Mouse (Mus musculus) G1E (cell line): ENCODE measurements around the gene Gm19345. TPM values are rescaled to one million over a fixed set of nuclear protein-coding genes. Genes with fewer than 3 reads are reported as not detected.
A peak's percentile ranks its signal among the peaks of the same experiment; 100 is the strongest.

Source experiments
- ATAC-seq: 2 replicates; pipeline ENCODE4 v1.8.0; 2016; ENCODE audit warnings: mild to moderate bottlenecking; ENCODE audit not compliant: insufficient number of reproducible peaks, poor library complexity, low FRiP score, severe bottlenecking; ENCODE audit errors: extremely low read depth
- DNase-seq: peaks from one replicate; pipeline ENCODE4 v3.0.0; 2012; ENCODE audit warnings: low spot score
- H3K27me3 ChIP-seq: 2 replicates; pipeline ENCODE4 v1.6.1; 2012; ENCODE audit warnings: mild to moderate bottlenecking, low read length, inconsistent platforms; ENCODE audit not compliant: insufficient read depth
- H3K36me3 ChIP-seq: replicated peaks from 2 replicates; pipeline ENCODE3; 2012; ENCODE audit warnings: mild to moderate bottlenecking, inconsistent platforms
- H3K4me1 ChIP-seq: 2 replicates; pipeline ENCODE4 v1.6.1; 2012; ENCODE audit warnings: low read depth, low read length, inconsistent platforms, mixed read lengths; ENCODE audit not compliant: insufficient read depth
- H3K4me3 ChIP-seq: 2 replicates; pipeline ENCODE4 v1.5.1; 2012; ENCODE audit warnings: low read depth, mild to moderate bottlenecking, inconsistent platforms, low read length, moderate library complexity, mixed read lengths
- H3K9me3 ChIP-seq: replicated peaks from 2 replicates; pipeline ENCODE4 v1.6.1; 2012; ENCODE audit warnings: inconsistent platforms
- CTCF ChIP-seq: IDR thresholded peaks from 2 replicates; pipeline ENCODE4 v1.5.1; 2012; ENCODE audit warnings: low read depth, low read length, inconsistent platforms, mixed read lengths
- GATA1 ChIP-seq: IDR thresholded peaks from 2 replicates; pipeline ENCODE4 v1.6.1; 2012; ENCODE audit warnings: borderline replicate concordance, low read length, inconsistent platforms, mixed read lengths
- GATA2 ChIP-seq: IDR thresholded peaks from 2 replicates; pipeline ENCODE4 v1.6.1; 2012; ENCODE audit warnings: low read depth, low read length, inconsistent platforms, borderline replicate concordance
- POLR2AphosphoS5 ChIP-seq: IDR thresholded peaks from 2 replicates; pipeline ENCODE4 v1.6.1; 2012; ENCODE audit warnings: low read depth, low read length, inconsistent platforms; ENCODE audit not compliant: insufficient replicate concordance
- TAL1 ChIP-seq: conservative IDR thresholded peaks from 2 replicates; pipeline ENCODE4 v1.6.1; 2012; ENCODE audit warnings: low read depth, low read length, inconsistent platforms, mixed read lengths
- polyA plus RNA-seq: library from polyadenylated mRNA; stranded (reverse); fragments of >175 nt; gene quantifications from 2 replicates; pipeline ENCODE4 v1.2.3, GENCODE M21; 2012
- total RNA-seq, 2 experiments: library from RNA; stranded (forward) in 1 of 2; stranded (reverse) in 1 of 2; fragments of 200-1000 nt in 1 of 2; fragments of >200 nt in 1 of 2; fragmentation: Nextera tagmentation in 1 of 2; gene quantifications; 2 replicates each; pipeline ENCODE4 v1.2.3; 2014 to 2017

Gm19345 gene
- total and polyA plus RNA-seq, 3 experiments: not detected

DNA sequence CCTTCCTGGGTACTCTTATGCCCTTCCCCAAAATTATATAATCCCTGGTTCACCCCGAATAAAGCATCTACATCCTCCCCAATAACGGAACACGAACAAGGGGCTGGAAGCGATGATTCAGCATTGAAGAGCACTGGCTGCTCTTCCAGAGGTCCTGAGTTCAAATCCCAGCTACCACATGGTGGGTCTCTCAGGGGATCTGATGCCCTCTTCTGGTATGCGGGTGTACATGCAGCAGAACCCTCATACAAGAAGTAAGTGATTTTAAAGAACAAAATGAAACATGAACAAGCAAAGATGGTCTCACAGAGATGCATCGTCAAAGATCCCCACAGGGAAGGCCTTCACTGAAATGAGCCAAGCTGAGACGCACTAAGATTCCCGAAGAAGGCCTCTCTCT lies 29.0 kb downstream of the Gm19345 start:
- H3K27me3 ChIP-seq: peaks cover 3% of the 10 kb centered on the region; the same call in 1 of the 2 replicates
- no peak for TF ChIP-seq TAL1
- TF ChIP-seq GATA2: no peak
- no peak for TF ChIP-seq GATA1
- TF ChIP-seq CTCF: no peak
- no peak for TF ChIP-seq POLR2AphosphoS5
- no peaks in the 10 kb centered on the region for H3K36me3 ChIP-seq
- ATAC-seq (no peak), DNase-seq (no peak)
- no peak overlapping the region for H3K4me3 ChIP-seq
- H3K9me3 ChIP-seq: no peaks in the 10 kb centered on the region
- H3K4me1 ChIP-seq: peaks cover 4% of the 10 kb centered on the region; the same call in 1 of the 2 replicates

DNA sequence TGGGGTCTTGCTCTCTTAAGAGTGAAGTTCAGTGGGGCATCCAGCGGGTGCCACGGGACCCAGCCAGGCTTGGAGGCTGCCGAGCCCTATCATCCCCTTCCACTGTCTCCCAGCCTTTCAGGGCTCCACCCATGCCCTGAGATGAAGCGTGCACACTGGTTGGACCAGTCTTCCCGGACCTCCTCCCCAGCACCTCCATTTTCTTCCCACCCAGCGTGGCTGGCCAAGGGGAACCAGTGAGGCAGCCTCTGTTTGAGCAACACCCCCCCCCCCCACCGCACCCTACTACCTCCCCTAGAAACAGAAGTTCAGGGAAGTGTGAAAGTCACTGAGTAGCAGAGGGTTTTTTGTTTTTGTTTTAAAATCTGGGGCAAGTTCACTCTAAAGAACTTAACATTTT lies 36.0 kb downstream of the Gm19345 start, which contains the start of gene Ceacam19:
TSS of gene Ceacam19 (minus strand) at position 117 of the 400 bp plus-strand sequence.
- Histone ChIP-seq H3K4me1 (0 out of 2 replicates have a peak, but pooled peaks cover 2% of the 10 kb centered on the region), H3K4me3 (no peak within 1 kb of the TSS), H3K36me3 (no peaks in the 10 kb centered on the region), H3K9me3 (no peaks in the 10 kb centered on the region), H3K27me3 (peaks cover 6% of the 10 kb centered on the region; the same call in 1 of the 2 replicates)
- ATAC-seq (no peak), DNase-seq (no peak)
- TF ChIP-seq TAL1 (no peak), POLR2AphosphoS5 (no peak), CTCF (no peak), GATA1 (no peak), GATA2 (no peak)

DNA sequence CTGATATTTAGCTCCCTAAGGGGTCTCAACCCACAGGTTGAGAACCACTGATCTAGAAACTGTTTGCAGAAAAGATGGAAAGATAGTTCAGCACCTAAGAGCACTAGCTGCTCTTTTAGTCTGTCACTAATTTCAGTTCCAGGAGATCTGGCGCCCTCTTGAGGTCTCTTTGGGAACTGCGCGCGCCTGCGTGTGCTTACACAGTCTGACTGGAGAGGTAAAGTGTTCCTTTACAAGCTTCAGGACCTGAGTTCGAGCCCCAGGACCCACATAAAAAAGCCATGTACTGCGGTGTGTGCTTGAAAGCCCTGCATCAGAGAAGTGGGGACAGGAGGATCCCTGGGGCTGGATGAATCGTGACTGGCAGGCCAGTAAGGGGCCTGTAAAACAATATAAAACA lies 38.1 kb downstream of the Gm19345 start:
- Histone ChIP-seq H3K27me3 (peaks cover 6% of the 10 kb centered on the region; the same call in 1 of the 2 replicates), H3K9me3 (no peaks in the 10 kb centered on the region), H3K36me3 (no peaks in the 10 kb centered on the region), H3K4me1 (0 out of 2 replicates have a peak, but pooled peaks cover 2% of the 10 kb centered on the region), H3K4me3 (no peak overlapping the region)
- TF ChIP-seq GATA2 (no peak), CTCF (peak; percentile 40; the same call in 1 of the 2 replicates), GATA1 (no peak)
- ATAC-seq: no peak
- no peak for DNase-seq

Other genes with a start within 250 kb of the Gm19345 start
- 25.8 and 41.4 TPM in 2 replicates for gene Clasrp, start 247.5 kb upstream of the Gm19345 start, total RNA-seq (2014; fragmentation: Nextera tagmentation)
- 34.2 and 35.1 TPM in 2 replicates for gene Clasrp, start 247.5 kb upstream of the Gm19345 start, total RNA-seq (2017)
- 153 and 172 TPM in 2 replicates for gene Clasrp, start 247.5 kb upstream of the Gm19345 start, polyA plus RNA-seq
- gene Relb, start 222.6 kb upstream of the Gm19345 start, total RNA-seq (2014; fragmentation: Nextera tagmentation): 1.5 and 1.9 TPM in 2 replicates
- 1.5 and 2.0 TPM in 2 replicates for gene Relb, start 222.6 kb upstream of the Gm19345 start, total RNA-seq (2017)
- gene Relb, start 222.6 kb upstream of the Gm19345 start, polyA plus RNA-seq: 1.1 and 1.2 TPM in 2 replicates
- 70.0 and 75.5 TPM in 2 replicates for gene Clptm1, start 187.0 kb upstream of the Gm19345 start, total RNA-seq (2014; fragmentation: Nextera tagmentation)
- gene Clptm1, start 187.0 kb upstream of the Gm19345 start, total RNA-seq (2017): 26.0 and 28.6 TPM in 2 replicates
- gene Clptm1, start 187.0 kb upstream of the Gm19345 start, polyA plus RNA-seq: 74.8 and 93.4 TPM in 2 replicates
- not detected in 2 replicates for gene Apoc2, start 174.1 kb upstream of the Gm19345 start, total RNA-seq (2014; fragmentation: Nextera tagmentation)
- gene Apoc2, start 174.1 kb upstream of the Gm19345 start, total RNA-seq (2017): not detected in 2 replicates
- not detected in 2 replicates for gene Apoc2, start 174.1 kb upstream of the Gm19345 start, polyA plus RNA-seq
- not detected in 2 replicates for gene Gm44805, start 170.6 kb upstream of the Gm19345 start, total RNA-seq (2014; fragmentation: Nextera tagmentation)
- gene Gm44805, start 170.6 kb upstream of the Gm19345 start, total RNA-seq (2017): not detected in 2 replicates
- not detected in 2 replicates for gene Gm44805, start 170.6 kb upstream of the Gm19345 start, polyA plus RNA-seq
- gene Apoc4, start 170.5 kb upstream of the Gm19345 start, total RNA-seq (2014; fragmentation: Nextera tagmentation): not detected in 2 replicates
- 0.27 TPM in 1 of 2 replicates, not detected in the other for gene Apoc4, start 170.5 kb upstream of the Gm19345 start, total RNA-seq (2017)
- 0.22 TPM in 1 of 2 replicates, not detected in the other for gene Apoc4, start 170.5 kb upstream of the Gm19345 start, polyA plus RNA-seq
- gene Apoc1, start 159.3 kb upstream of the Gm19345 start, total RNA-seq (2014; fragmentation: Nextera tagmentation): 12.3 and 14.9 TPM in 2 replicates
- 4.8 and 7.0 TPM in 2 replicates for gene Apoc1, start 159.3 kb upstream of the Gm19345 start, total RNA-seq (2017)
- gene Apoc1, start 159.3 kb upstream of the Gm19345 start, polyA plus RNA-seq: 9.5 and 15.3 TPM in 2 replicates
- 7.4 and 8.1 TPM in 2 replicates for gene Apoe, start 152.8 kb upstream of the Gm19345 start, total RNA-seq (2014; fragmentation: Nextera tagmentation)
- 19.9 TPM in 2 replicates for gene Apoe, start 152.8 kb upstream of the Gm19345 start, total RNA-seq (2017)
- 28.6 and 28.7 TPM in 2 replicates for gene Apoe, start 152.8 kb upstream of the Gm19345 start, polyA plus RNA-seq
- gene Tomm40, start 136.6 kb upstream of the Gm19345 start, total RNA-seq (2014; fragmentation: Nextera tagmentation): 75.6 and 88.4 TPM in 2 replicates
- gene Tomm40, start 136.6 kb upstream of the Gm19345 start, total RNA-seq (2017): 49.1 and 56.9 TPM in 2 replicates
- 377 and 386 TPM in 2 replicates for gene Tomm40, start 136.6 kb upstream of the Gm19345 start, polyA plus RNA-seq
- gene Nectin2, start 101.5 kb upstream of the Gm19345 start, total RNA-seq (2014; fragmentation: Nextera tagmentation): 14.2 and 17.2 TPM in 2 replicates
- gene Nectin2, start 101.5 kb upstream of the Gm19345 start, total RNA-seq (2017): 9.7 and 11.4 TPM in 2 replicates
- gene Nectin2, start 101.5 kb upstream of the Gm19345 start, polyA plus RNA-seq: 34.9 and 35.8 TPM in 2 replicates
- gene Bcam, start 81.0 kb upstream of the Gm19345 start, total RNA-seq (2014; fragmentation: Nextera tagmentation): not detected in 2 replicates
- gene Bcam, start 81.0 kb upstream of the Gm19345 start, total RNA-seq (2017): 0.05 TPM in 1 of 2 replicates, not detected in the other
- not detected in 2 replicates for gene Bcam, start 81.0 kb upstream of the Gm19345 start, polyA plus RNA-seq
- not detected in 2 replicates for gene Cblc, start 55.2 kb upstream of the Gm19345 start, total RNA-seq (2014; fragmentation: Nextera tagmentation)
- gene Cblc, start 55.2 kb upstream of the Gm19345 start, total RNA-seq (2017): not detected in 2 replicates
- gene Cblc, start 55.2 kb upstream of the Gm19345 start, polyA plus RNA-seq: not detected in 2 replicates
- gene Bcl3, start 29.2 kb upstream of the Gm19345 start, total RNA-seq (2014; fragmentation: Nextera tagmentation): 2.7 TPM in 1 of 2 replicates, not detected in the other
- 0.71 and 1.1 TPM in 2 replicates for gene Bcl3, start 29.2 kb upstream of the Gm19345 start, total RNA-seq (2017)
- 6.1 and 6.6 TPM in 2 replicates for gene Bcl3, start 29.2 kb upstream of the Gm19345 start, polyA plus RNA-seq
- gene Ceacam16, start 9.3 kb downstream of the Gm19345 start, total RNA-seq (2014; fragmentation: Nextera tagmentation): 1.7 and 4.1 TPM in 2 replicates
- 2.3 and 2.8 TPM in 2 replicates for gene Ceacam16, start 9.3 kb downstream of the Gm19345 start, total RNA-seq (2017)
- 2.2 and 3.2 TPM in 2 replicates for gene Ceacam16, start 9.3 kb downstream of the Gm19345 start, polyA plus RNA-seq
- gene Ceacam19, start 36.0 kb downstream of the Gm19345 start, total RNA-seq (2014; fragmentation: Nextera tagmentation): not detected in 2 replicates
- 0.05 TPM in 1 of 2 replicates, not detected in the other for gene Ceacam19, start 36.0 kb downstream of the Gm19345 start, total RNA-seq (2017)
- not detected in 2 replicates for gene Ceacam19, start 36.0 kb downstream of the Gm19345 start, polyA plus RNA-seq
- gene Pvr, start 69.2 kb downstream of the Gm19345 start, total RNA-seq (2014; fragmentation: Nextera tagmentation): not detected in 2 replicates
- 0.17 and 0.33 TPM in 2 replicates for gene Pvr, start 69.2 kb downstream of the Gm19345 start, total RNA-seq (2017)
- gene Pvr, start 69.2 kb downstream of the Gm19345 start, polyA plus RNA-seq: not detected in 2 replicates
- not detected in 2 replicates for gene Igsf23, start 98.8 kb downstream of the Gm19345 start, total RNA-seq (2014; fragmentation: Nextera tagmentation)
- gene Igsf23, start 98.8 kb downstream of the Gm19345 start, total RNA-seq (2017): 0.11 TPM in 1 of 2 replicates, not detected in the other
- not detected in 2 replicates for gene Igsf23, start 98.8 kb downstream of the Gm19345 start, polyA plus RNA-seq
- gene Ceacam20, start 113.4 kb downstream of the Gm19345 start, total RNA-seq (2014; fragmentation: Nextera tagmentation): not detected in 2 replicates
- gene Ceacam20, start 113.4 kb downstream of the Gm19345 start, total RNA-seq (2017): not detected in 2 replicates
- gene Ceacam20, start 113.4 kb downstream of the Gm19345 start, polyA plus RNA-seq: not detected in 2 replicates
- gene Nlrp9b, start 139.5 kb downstream of the Gm19345 start, total RNA-seq (2014; fragmentation: Nextera tagmentation): not detected in 2 replicates
- 0.12 and 0.38 TPM in 2 replicates for gene Nlrp9b, start 139.5 kb downstream of the Gm19345 start, total RNA-seq (2017)
- gene Nlrp9b, start 139.5 kb downstream of the Gm19345 start, polyA plus RNA-seq: not detected in 2 replicates
- not detected in 2 replicates for gene Vmn1r91, start 247.7 kb downstream of the Gm19345 start, total RNA-seq (2014; fragmentation: Nextera tagmentation)
- gene Vmn1r91, start 247.7 kb downstream of the Gm19345 start, total RNA-seq (2017): 0.05 and 0.06 TPM in 2 replicates
- gene Vmn1r91, start 247.7 kb downstream of the Gm19345 start, polyA plus RNA-seq: not detected in 2 replicates